Mouse (Mus musculus): ENCODE results near the gene Pspc1.
A peak's percentile ranks its signal among the peaks of the same experiment; 100 is the strongest.
"Not testable (repeated sequence)": the region's sequence is repeated elsewhere in the genome, so short reads cannot be mapped to it uniquely, and the experiment has no call there.

Pspc1 gene

DNA sequence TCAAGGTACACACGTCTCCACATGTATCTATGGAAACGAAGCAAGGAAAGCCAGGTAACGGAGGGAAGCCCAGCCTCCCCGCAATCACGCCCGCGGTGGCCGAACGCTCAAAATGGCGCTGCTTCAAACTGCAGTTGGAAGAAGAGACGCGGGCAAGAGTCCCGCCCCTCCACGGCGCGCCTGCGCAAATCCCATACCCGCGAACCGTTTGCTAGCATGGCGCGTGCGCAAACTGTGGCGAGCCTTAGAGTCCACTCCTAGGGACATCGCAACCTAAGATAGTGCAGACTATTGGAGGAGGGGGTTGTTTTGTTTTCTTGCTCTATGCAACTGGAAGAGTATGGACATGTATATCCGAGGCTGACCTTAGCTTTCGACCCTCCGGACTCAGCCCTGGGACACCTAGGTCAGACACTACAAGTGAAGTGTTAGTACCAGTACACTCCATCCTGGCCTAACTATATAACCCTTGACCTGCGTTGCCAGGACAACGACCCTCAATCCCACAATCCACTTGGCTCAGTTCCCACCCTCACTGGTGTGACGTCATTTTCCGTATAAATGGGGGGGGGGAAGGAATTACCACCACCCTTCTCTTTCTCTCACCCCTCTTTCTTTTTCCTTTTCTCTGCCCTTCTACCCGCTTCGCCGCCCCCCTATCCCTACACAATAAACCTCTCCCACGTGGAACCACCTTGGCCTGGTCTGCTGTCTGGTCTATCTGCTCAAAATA is at the start of gene Pspc1:
Gene Pspc1, minus strand, starts transcription at position 117 of the 733 bp plus-strand sequence.
- peak; percentile 86 to 92 for DNase-seq (ENCODE audit: low spot score in 2 of 2)

DNA sequence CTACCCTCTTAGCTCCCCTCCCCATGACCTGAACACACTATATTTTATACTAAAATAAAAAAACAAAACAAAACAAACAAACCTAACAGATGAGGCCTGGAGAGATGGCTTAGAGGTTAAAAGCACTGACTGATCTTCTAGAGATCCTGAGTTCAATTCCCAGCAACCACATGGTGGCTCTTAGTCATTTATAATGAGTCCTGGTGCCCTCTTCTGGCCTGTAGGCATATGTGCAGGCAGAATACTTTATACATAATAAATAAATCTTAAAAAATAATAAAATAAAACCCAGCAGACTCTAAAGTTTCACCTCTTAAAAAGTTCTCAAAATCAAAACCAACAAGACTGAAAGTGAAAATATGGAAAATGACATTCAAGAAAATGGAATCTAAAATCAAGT is 46.4 kb upstream of the Pspc1 start:
- DNase-seq (ENCODE audit: low spot score in 2 of 2): no peak

DNA sequence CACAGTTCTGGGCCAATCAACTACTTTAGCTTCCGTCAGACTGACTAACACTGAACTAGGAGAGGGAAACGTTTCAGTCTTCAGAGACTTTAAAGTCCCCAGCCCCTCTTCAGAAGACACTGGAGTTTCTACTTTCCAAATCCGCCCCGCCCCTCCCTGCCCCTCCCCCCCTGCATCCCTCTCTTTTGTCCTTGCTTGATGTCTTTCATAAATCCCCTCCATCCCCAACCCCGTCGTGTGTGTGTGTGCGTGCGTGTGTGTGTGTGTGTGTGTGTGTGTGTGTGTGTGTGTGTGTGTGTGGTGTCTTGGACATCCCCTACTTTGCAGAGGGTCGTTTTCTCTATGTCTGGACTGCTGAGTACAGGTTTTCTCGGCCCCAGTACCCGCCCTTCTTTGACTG is 39.5 kb upstream of the Pspc1 start:
- no peak for DNase-seq (ENCODE audit: low spot score in 2 of 2)

DNA sequence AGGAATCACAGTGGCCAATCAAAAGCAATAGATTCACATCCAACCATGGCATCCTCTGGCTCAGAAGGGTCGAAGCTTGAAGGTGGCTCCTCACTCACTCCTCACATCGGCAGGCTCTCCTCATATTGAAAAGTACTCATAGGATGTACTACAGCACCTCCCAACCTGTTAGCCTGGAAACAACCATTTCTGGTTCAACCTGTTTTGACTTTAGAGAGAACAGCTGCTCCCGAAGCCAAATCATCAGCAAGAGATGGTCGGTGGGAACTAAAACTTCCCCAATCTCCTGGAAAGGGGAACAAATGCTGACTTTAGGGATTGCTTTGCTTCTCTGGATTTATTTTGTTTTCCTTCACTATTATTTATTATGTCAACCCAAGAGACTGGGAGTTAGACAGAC is 39.0 kb upstream of the Pspc1 start:
- no peak for DNase-seq (ENCODE audit: low spot score in 2 of 2)

DNA sequence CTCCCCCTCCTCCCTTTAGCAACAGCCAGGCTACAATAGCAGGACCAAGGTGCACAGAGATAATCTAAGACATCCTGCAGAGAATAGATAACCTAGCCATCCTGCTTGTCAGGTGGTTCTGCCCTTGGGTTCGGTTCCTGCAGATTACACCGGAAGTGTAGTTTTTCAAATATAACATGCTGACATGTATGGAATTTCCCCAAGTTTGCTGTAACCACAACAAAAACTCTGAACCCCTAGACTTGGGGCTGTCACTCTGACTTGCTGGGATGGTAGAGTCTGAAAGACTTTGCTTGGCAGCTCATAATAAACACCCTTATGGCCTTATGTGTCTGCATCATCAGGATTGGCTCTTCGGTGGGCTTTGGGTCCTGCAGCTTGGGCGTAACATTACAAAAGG is 38.4 kb upstream of the Pspc1 start:
- DNase-seq (ENCODE audit: low spot score in 2 of 2): no peak

DNA sequence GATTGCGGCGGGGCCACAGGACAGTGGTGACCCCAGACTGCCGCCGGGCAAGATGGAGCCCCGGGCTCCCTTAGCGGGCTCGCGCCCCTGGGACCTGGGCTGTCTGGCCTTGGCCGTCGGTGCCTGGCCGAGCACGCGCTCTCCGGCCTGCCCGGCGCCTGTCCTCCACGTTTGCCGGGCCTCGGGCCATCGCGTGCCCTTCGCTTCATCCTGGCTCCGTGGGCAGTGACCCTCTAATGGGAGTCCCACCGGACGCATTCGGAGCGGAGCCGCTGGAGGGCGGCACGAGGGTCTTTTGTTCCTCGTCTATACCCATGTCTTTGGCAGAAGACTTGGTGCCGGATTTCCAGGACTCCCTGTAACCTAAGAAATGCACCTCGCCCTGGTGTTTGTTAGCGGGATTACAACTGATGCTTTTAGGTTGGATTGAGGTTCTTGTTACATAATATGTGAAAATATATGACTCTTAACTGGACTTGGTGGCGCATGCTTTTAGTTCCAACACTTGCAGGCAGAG is 34.5 kb upstream of the Pspc1 start:
- peak; percentile 76 to 81 for DNase-seq (ENCODE audit: low spot score in 2 of 2)

DNA sequence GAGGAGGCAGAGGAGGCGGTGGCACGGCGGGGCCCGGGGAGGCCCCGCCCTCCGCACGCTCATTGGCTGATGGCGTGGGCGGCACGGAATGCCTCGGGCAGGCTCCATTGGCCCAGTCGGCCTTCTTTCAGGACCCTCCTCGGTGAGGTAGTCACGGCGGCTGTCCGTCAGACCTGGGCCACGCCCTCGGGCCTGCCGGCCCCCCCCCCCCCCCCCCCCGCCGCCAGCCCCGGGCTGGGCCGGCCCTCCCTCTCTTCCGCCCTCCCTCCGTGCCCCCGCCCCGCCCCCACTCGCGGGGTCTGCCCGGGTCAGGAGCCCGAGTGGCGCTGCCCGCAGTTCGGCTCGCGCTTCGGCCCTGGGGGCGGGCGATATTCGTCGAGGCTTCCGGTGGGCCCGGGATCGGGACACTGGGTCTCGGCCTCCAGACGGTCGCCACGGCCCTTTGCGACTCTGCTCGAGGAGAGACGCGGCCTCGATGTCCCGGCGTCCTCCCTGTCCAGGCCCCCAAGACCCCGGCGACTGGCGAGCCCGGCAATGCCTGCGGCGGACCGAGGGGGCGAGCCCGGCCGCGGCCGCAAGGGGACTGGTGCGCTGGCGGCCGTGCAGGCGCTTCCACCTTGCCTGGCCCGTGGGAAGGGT is 33.7 kb upstream of the Pspc1 start, which contains the start of gene Zmym5:
Gene Zmym5, minus strand, starts transcription at position 16 of the 639 bp plus-strand sequence.
- DNase-seq (ENCODE audit: low spot score in 2 of 2): peak; percentile 80 to 87

DNA sequence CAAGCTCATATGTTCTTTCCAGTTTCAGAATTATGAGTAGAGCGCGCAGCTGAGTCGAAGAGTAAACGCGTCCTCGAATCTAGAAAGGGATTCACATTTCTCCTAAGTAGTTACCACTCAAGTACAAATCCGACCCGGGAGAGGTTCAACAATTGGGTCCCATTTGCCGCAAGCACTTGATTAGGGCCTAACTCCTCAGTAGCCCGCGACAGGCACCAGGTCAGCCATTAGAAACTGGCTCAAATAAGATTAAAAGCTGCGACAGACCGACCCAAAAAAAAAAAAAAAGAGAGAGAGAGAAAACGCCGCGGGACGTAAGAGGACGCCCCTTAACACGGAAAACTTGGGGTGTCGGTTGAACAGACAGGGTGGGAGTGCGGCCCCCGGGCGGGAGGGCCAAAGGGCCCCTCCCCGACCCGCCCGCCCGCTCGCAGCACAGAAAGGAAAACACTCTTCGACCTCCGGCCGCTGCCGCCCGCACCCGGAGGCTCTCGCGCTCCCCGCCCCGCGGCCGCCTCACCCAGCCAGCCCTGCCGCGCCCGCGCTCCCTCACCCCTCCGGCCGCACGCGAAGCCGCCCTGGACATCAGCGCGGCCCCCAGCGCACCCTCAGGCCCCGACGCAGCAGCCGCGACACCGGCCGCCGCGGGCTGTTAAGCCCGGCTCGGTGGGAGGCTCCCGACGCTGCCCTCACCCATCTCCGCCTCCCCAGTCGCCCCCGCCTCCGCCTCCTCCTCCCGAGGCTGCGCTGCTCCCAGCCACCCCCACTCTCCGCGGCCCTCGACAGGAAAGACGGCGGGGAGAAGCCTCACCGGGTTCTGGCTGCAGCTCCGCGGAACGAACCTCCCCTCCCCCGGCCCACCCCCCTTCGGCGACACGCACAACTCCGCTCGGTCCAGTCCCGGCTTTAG is 32.9 kb upstream of the Pspc1 start:
- DNase-seq (ENCODE audit: low spot score in 2 of 2): peak; percentile 23 to 26

DNA sequence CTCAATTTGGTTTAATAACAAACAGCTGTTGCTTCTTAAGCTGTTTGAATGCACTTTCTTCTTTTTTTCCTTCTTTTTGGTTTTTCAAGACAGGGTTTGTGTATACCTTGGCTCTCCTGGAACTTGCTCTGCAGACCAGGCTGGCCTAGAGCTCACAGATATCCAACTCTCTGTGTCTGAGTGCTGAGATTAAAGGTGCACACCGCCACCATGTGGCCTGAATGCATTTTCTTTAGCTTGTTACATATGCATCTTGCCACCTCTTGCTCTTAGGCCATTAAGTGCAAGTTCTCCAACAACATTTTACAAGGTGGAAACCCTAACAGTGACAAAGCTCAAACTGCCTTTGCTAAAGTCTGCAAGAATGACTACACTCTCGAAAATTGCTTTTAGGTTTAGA is 15.1 kb upstream of the Pspc1 start:
- DNase-seq (ENCODE audit: low spot score in 2 of 2): peak; percentile 39 to 65

DNA sequence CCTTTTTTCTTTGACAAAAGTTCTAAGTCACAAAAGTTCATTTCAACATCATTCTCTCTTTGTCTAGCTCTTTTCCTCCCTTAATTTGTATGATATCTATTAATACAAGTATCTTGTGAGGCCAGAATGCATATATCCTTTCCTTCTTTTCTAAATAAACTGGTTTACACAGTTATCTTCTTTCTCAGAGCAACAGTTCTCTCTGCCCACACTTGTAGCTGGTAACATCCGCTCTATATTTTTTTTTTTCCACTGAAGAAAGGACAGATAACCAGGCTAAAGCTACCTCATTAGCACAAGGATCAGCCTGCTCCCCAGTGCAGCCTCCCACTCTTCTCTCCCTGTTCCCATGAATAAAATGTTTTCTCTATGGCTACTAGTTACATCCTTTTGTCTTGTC is 6.5 kb upstream of the Pspc1 start:
- no peak for DNase-seq (ENCODE audit: low spot score in 2 of 2)

DNA sequence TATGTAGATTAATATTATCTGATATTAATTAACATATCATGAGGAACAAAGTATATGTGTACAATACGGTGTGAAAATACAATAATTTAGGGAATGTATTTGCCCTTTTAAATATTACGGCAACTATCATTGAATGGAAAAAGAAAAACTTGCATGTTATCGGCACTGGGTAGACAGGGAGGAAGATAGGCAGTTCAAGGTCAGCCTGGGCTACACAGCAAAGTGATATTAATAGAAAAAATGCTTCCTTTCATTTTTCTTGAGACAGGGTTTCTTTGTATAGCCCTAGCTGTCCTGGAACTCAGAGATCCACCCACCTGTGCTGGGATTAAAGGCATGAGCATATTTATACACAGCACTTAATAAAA is 801 bp upstream of the Pspc1 start:
- no peak for DNase-seq (ENCODE audit: low spot score in 2 of 2)

DNA sequence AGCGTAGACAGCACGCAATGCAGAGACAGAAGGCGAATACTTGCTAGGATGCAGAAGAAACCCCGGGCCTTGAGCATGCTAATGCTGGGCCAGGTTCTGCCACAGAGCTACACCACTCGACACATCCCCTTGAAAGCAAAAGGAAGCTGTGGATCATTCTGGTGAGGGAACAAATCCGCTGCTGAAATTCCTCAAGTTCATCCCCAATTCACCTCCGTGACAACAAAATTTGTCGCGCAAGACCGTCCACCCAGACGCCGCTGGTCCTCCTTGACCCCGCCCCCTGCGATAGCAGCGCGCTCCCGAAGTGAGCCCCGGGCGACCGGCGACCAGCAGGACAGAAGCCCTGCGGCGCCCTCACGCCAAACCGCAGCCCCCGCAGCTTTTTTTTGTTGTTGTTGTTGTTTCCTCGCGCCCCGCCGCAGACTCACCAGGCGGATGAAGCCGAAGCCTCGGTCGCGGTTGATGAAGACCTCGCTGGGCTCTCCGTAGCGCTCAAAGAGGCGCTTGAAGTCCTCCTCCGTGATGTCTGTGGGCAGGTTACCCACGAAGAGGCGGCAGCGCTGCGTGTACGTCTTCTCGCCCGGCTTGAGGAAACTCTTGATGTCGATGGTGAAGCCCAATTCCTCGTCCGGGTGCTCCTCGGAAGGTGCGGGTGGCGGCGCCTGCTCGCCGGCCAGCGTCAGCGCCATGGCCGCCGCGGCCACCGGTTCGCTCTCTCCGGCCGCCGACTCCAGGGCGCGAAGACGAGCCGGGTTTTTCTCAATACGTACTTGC is 568 bp downstream of the Pspc1 start:
- DNase-seq (ENCODE audit: low spot score in 2 of 2): peak; percentile 42 to 45

DNA sequence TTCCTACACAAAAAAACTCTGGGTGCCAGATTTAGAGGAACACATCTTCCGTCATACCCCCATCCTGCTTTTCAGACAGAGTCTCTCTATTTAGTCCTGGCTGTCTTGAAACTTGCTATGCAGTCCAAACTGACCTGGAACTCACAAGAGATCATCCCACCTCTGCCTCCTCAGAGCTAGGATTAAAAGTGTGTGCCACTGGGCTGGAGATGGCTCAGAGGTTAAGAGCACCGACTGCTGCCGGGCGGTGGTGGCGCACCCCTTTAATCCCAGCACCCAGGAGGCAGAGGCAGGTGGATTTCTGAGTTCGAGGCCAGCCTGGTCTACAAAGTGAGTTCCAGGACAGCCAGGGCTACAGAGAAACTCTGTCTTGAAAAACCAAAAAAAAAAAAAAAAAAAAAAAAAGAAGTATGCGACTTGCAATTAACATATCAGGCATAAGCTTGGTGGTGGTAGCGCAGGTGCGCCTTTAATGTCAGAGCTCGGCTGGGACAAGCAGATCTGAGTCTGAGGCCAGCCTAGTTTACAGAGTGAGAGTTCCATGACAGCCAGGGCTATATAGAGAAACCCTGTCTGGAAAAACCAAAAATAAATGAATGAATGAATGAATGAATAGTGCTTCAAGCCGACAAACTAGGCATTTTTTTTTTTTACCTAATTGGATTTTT is 1.4 kb downstream of the Pspc1 start:
- peak; percentile 40 for DNase-seq (ENCODE audit: low spot score in 2 of 2)

DNA sequence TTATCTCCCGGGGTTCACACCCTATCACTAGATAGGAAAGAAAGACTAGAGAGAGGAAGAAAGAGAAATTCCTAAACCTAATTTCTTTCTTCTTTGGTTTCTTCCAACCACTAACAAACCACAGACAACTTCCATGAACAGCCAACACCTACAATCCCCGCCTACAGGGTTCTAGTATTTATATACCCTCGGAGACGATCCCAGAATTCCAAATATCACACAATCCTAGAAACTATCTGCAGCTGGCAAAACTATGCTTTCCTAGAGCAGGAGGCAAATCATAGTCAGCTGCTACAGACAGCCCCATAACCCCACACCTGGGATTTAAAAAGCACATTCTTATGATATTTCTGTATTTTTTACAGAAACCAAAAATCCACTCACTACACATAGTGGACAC is 2.7 kb downstream of the Pspc1 start:
- no peak for DNase-seq (ENCODE audit: low spot score in 2 of 2)

DNA sequence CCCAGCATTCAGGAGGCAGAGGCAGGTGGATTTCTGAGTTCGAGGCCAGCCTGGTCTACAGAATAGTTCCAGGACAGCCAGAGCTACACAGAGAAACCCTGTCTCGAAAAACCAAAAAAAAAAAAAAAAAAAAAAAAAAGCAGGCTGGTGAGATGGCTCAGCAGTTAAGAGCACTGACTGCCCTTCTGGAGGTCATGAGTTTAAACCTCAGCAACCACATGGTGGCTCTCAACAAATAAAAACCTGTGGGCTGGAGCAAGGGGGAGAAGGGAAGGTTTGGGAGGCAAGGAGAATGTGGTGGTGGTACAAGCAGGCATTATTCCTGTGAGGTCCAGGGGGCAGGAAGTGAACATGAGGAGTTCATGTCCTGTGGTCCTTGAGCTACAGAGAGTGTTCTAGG is 11.7 kb downstream of the Pspc1 start:
- not testable (repeated sequence) for DNase-seq (ENCODE audit: low spot score in 2 of 2)

DNA sequence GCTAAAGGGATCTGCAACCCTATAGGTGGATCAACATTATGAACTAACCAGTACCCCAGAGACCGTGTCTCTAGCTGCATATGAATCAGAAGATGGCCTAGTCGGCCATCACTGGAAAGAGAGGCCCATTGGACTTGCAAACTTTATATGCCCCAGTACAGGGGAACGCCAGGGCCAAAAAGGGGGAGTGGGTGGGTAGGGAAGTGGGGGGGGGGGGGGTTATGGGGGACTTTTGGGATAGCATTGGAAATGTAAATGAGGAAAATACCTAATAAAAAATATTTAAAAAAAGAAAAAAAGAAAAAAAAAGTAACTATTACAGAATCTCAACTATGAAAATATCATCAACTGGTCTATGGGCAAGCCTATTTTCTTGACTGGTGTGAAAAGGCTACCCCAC is 13.0 kb downstream of the Pspc1 start:
- not testable (repeated sequence) for DNase-seq (ENCODE audit: low spot score in 2 of 2)

DNA sequence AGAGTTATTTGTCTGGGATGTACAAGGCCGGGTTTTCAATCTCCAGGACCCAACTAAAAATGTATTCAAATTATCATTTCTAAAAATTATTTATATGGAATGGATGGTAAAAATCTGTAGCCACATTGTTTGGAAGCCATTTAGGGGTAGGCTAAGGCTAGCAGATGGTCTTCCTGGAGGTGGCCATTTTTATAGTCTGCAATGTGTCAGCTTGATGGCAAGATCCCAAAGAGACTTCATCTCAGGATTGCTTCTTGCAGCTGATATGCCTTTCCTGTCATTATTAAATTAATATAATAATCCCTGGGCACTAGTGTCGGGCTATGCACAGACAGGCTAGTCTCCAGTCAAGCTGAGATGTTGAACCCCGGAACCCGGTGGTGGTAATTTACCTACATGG is 26.8 kb downstream of the Pspc1 start:
- DNase-seq (ENCODE audit: low spot score in 2 of 2): no peak

DNA sequence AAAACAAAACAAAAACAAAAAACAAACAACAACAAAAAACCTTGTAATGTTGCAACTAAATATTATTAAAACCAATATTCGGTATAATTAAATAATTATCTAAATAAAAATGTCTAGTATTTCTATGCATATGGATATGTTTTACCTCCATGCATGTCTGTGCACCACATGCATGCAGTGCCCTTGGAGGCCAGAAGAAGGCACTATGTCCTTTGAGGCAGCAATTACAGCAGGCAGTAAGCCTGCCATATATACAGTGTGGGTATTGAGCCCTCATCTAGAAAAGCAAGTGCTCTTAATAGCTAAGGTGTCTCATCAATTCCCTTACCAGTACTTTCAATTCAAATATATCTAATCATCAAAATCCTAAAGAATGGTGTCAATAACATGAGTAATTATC is 37.9 kb downstream of the Pspc1 start:
- peak in 1 of 2 experiments; percentile 7 for DNase-seq (ENCODE audit: low spot score in 2 of 2)

DNA sequence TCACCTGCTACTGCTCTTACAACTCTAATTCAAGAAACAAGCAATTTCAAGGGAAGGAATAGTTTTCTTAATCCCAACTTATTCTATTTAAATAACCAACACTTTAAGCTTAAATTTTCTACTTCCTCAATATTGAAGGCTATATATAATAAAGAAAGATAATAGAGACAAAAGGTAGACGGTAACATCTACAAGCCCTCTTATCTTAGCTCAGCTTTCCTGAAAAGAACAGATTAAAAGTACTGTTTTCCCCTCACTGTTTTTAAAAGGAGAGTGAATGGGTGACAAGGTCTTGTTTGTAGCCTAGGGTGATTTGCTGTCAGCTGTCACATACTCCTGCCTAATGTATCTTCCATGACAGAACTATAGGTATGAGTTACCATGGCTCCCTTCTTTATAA is 51.6 kb downstream of the Pspc1 start:
- DNase-seq (ENCODE audit: low spot score in 2 of 2): no peak

DNA sequence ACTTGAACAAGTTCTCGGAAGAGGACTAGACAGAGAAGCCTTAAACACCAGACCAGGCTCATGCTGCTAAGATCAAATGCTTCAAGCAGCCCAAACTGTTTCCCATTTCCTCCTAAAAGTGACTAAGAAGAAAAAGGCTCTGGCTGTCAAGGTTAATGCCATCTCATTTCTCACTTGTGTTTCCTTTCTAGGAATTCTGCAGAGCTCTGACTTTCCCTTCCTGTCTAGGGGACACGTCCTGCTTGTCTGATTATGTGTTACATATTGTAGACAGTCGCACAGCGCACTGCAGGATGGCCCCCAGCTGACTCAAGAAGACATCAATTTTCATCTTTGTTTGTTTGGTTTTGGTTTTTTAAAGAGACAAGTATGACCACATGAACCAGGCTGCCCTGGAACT is 72.4 kb downstream of the Pspc1 start:
- no peak for DNase-seq (ENCODE audit: low spot score in 2 of 2)

DNA sequence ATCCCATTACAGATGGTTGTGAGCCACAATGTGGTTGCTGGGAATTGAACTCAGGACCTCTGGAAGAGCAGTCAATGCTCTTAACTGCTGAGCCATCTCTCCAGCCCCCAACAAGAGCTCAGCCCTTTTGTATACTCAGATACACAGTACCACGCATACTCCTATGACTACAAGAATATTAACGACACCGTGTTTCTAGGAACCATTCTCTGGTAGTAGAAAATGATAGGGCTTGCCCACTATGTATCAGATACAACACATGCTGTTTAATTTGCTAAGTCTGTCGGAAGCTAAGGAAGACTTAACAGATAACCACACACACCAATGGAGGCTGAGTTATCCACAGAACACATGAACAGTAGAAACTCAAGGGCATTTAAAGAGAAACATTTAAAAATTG is 75.5 kb downstream of the Pspc1 start:
- DNase-seq (ENCODE audit: low spot score in 2 of 2): no peak

Data from thymus, postnatal 10 days (tissue).